Mouse (Mus musculus): Measurements from ENCODE around the gene Fam8a1. TPM values are rescaled to one million over a fixed set of nuclear protein-coding genes. Genes with fewer than 3 reads are reported as not detected.

Fam8a1 gene
- total RNA-seq, 2 experiments from 2014 or later: 8.9 to 9.2 TPM

GRCm38 (mm10) chr13:46669620-46670271 is 424 bp downstream of the Fam8a1 start:
- ATAC-seq (replicated peaks; ENCODE audit: low FRiP score, poor library complexity, severe bottlenecking): no peak; the same call in 1 of the 2 replicates

GRCm38 (mm10) chr13:46670514-46670913 is 1.2 kb downstream of the Fam8a1 start:
- ATAC-seq (replicated peaks; ENCODE audit: low FRiP score, poor library complexity, severe bottlenecking): no peak

- ATAC-seq (replicated peaks; ENCODE audit: low FRiP score, poor library complexity, severe bottlenecking): no peak
Observed at GRCm38 (mm10) chr13:46674601-46675000, 5.3 kb downstream of the Fam8a1 start.

GRCm38 (mm10) chr13:46677721-46678120 is 8.4 kb downstream of the Fam8a1 start:
- ATAC-seq (replicated peaks; ENCODE audit: low FRiP score, poor library complexity, severe bottlenecking): no peak

- ATAC-seq (replicated peaks; ENCODE audit: low FRiP score, poor library complexity, severe bottlenecking): no peak
Observed at GRCm38 (mm10) chr13:46682921-46683320, 13.6 kb downstream of the Fam8a1 start.

GRCm38 (mm10) chr13:46683370-46683769 is 14.0 kb downstream of the Fam8a1 start:
- no peak for ATAC-seq (replicated peaks; ENCODE audit: low FRiP score, poor library complexity, severe bottlenecking)

GRCm38 (mm10) chr13:46690559-46691241 is 21.4 kb downstream of the Fam8a1 start:
- ATAC-seq (replicated peaks; ENCODE audit: low FRiP score, poor library complexity, severe bottlenecking): no peak

GRCm38 (mm10) chr13:46695296-46695908 is 26.1 kb downstream of the Fam8a1 start:
- ATAC-seq (replicated peaks; ENCODE audit: low FRiP score, poor library complexity, severe bottlenecking): no peak

- no peak for ATAC-seq (replicated peaks; ENCODE audit: low FRiP score, poor library complexity, severe bottlenecking)
Observed at GRCm38 (mm10) chr13:46695932-46696331, 26.6 kb downstream of the Fam8a1 start.

- no peak for ATAC-seq (replicated peaks; ENCODE audit: low FRiP score, poor library complexity, severe bottlenecking)
Observed at GRCm38 (mm10) chr13:46696788-46697187, 27.5 kb downstream of the Fam8a1 start.

GRCm38 (mm10) chr13:46699372-46699771 is 30.1 kb downstream of the Fam8a1 start:
- ATAC-seq (replicated peaks; ENCODE audit: low FRiP score, poor library complexity, severe bottlenecking): no peak

GRCm38 (mm10) chr13:46701486-46701885 is 32.2 kb downstream of the Fam8a1 start:
- no peak for ATAC-seq (replicated peaks; ENCODE audit: low FRiP score, poor library complexity, severe bottlenecking)

- ATAC-seq (replicated peaks; ENCODE audit: low FRiP score, poor library complexity, severe bottlenecking): peak; percentile 69; the same call in 1 of the 2 replicates
Observed at GRCm38 (mm10) chr13:46703138-46703537, 33.8 kb downstream of the Fam8a1 start.

- no peak for ATAC-seq (replicated peaks; ENCODE audit: low FRiP score, poor library complexity, severe bottlenecking)
Observed at GRCm38 (mm10) chr13:46713486-46713885, 44.2 kb downstream of the Fam8a1 start.

GRCm38 (mm10) chr13:46715976-46716639 is 46.8 kb downstream of the Fam8a1 start:
- ATAC-seq (replicated peaks; ENCODE audit: low FRiP score, poor library complexity, severe bottlenecking): peak; percentile 61

GRCm38 (mm10) chr13:46718893-46719400 is 49.6 kb downstream of the Fam8a1 start:
- ATAC-seq (replicated peaks; ENCODE audit: low FRiP score, poor library complexity, severe bottlenecking): no peak

- no peak for ATAC-seq (replicated peaks; ENCODE audit: low FRiP score, poor library complexity, severe bottlenecking)
Observed at GRCm38 (mm10) chr13:46721009-46721408, 51.7 kb downstream of the Fam8a1 start.

- no peak for ATAC-seq (replicated peaks; ENCODE audit: low FRiP score, poor library complexity, severe bottlenecking)
Observed at GRCm38 (mm10) chr13:46724371-46724770, 55.0 kb downstream of the Fam8a1 start.

- peak; percentile 76 for ATAC-seq (replicated peaks; ENCODE audit: low FRiP score, poor library complexity, severe bottlenecking)
Observed at GRCm38 (mm10) chr13:46725227-46725626, 55.9 kb downstream of the Fam8a1 start.
